Mouse (Mus musculus) CH12.LX (cell line): ENCODE measurements around the gene Neurog1. TPM values are rescaled to one million over a fixed set of nuclear protein-coding genes. Genes with fewer than 3 reads are reported as not detected.

Source experiments
- DNase-seq: peaks from one replicate; pipeline ENCODE4 v3.0.0-alpha.2; 2013; ENCODE audit errors: extremely low read depth
- H3K27ac ChIP-seq: 2 replicates; pipeline ENCODE4 v1.5.1; 2012; ENCODE audit warnings: low read depth, mild to moderate bottlenecking, control low read depth, moderate library complexity; ENCODE audit not compliant: insufficient read depth
- H3K27me3 ChIP-seq: replicated peaks from 2 replicates; pipeline ENCODE3; 2012; ENCODE audit warnings: inconsistent platforms
- H3K36me3 ChIP-seq, 2 experiments: replicated peaks in 1 of 2; 2 replicates each; pipeline versions ENCODE3 to v1.6.1; 2012; ENCODE audit warnings: inconsistent platforms in 1 of 2, low read length in 1 of 2, mild to moderate bottlenecking in 1 of 2, mixed read lengths in 1 of 2, moderate library complexity in 1 of 2; ENCODE audit not compliant: control insufficient read depth in 1 of 2, insufficient read depth in 1 of 2
- H3K4me1 ChIP-seq, 2 experiments: 2 replicates each; pipeline ENCODE4 v1.6.1; 2012; ENCODE audit warnings: inconsistent platforms in 1 of 2, moderate library complexity in 1 of 2; ENCODE audit not compliant: insufficient read depth in 2 of 2, control insufficient read depth in 1 of 2
- H3K4me2 ChIP-seq: 2 replicates; pipeline ENCODE4 v1.6.1; 2012; ENCODE audit warnings: low read depth, mild to moderate bottlenecking, control low read depth; ENCODE audit not compliant: poor library complexity, insufficient read depth, severe bottlenecking
- H3K4me3 ChIP-seq, 3 experiments: fragments of 150-350 bp in 1 of 3; sonication (generic) in 1 of 3; replicated peaks in 1 of 3; 2 replicates each; pipeline versions ENCODE3 to v1.5.1; 2011 to 2012; ENCODE audit warnings: low read depth in 2 of 3, low read length in 2 of 3, mild to moderate bottlenecking in 2 of 3, moderate library complexity in 2 of 3, control low read depth in 1 of 3, improper control_type of control experiment in 1 of 3, inconsistent platforms in 1 of 3, mixed read lengths in 1 of 3; ENCODE audit not compliant: poor library complexity in 1 of 3
- H3K79me2 ChIP-seq: replicated peaks from 2 replicates; pipeline ENCODE4 v1.6.1; 2012; ENCODE audit warnings: mild to moderate bottlenecking, moderate library complexity; ENCODE audit not compliant: control insufficient read depth, poor library complexity, insufficient read depth, severe bottlenecking; ENCODE audit errors: extremely low read depth
- H3K9ac ChIP-seq: 2 replicates; pipeline ENCODE4 v1.6.1; 2012; ENCODE audit warnings: low read depth, mild to moderate bottlenecking, control low read depth, moderate library complexity; ENCODE audit not compliant: insufficient read depth
- H3K9me3 ChIP-seq: replicated peaks from 2 replicates; pipeline ENCODE3; 2012; ENCODE audit warnings: low read length, inconsistent platforms, mixed read lengths
- BHLHE40 ChIP-seq: IDR thresholded peaks from 2 replicates; pipeline ENCODE4 v1.6.1; 2011; ENCODE audit warnings: mild to moderate bottlenecking, low read depth, low read length, improper control_type of control experiment
- CTCF ChIP-seq, 2 experiments: IDR thresholded peaks in 1 of 2; conservative IDR thresholded peaks in 1 of 2; 2 replicates each; pipeline ENCODE4 v1.5.1; 2011 to 2012; ENCODE audit warnings: low read depth in 2 of 2, low read length in 2 of 2, improper control_type of control experiment in 1 of 2, inconsistent platforms in 1 of 2, mild to moderate bottlenecking in 1 of 2, moderate library complexity in 1 of 2
- E2F4 ChIP-seq: IDR thresholded peaks from 2 replicates; pipeline ENCODE4 v1.6.1; 2011; ENCODE audit warnings: low read depth, low read length, improper control_type of control experiment; ENCODE audit not compliant: insufficient replicate concordance
- JUND ChIP-seq: conservative IDR thresholded peaks from 2 replicates; pipeline ENCODE4 v1.6.1; 2011; ENCODE audit warnings: low read depth, low read length, improper control_type of control experiment
- KAT2A ChIP-seq: IDR thresholded peaks from 2 replicates; pipeline ENCODE4 v1.6.1; 2012; ENCODE audit warnings: low read length, improper control_type of control experiment, inconsistent platforms; ENCODE audit not compliant: insufficient replicate concordance
- MAFK ChIP-seq: IDR thresholded peaks from 2 replicates; pipeline ENCODE4 v1.6.1; 2011; ENCODE audit warnings: low read length, improper control_type of control experiment; ENCODE audit not compliant: insufficient replicate concordance
- MAZ ChIP-seq: IDR thresholded peaks from 2 replicates; pipeline ENCODE4 v1.6.1; 2012; ENCODE audit warnings: low read depth, mild to moderate bottlenecking, inconsistent platforms, low read length, improper control_type of control experiment, moderate library complexity
- NELFE ChIP-seq: IDR thresholded peaks from 2 replicates; pipeline ENCODE4 v1.6.1; 2011; ENCODE audit warnings: low read depth, low read length, improper control_type of control experiment
- NRF1 ChIP-seq: IDR thresholded peaks from 2 replicates; pipeline ENCODE4 v1.6.1; 2014; ENCODE audit warnings: low read depth, mild to moderate bottlenecking, inconsistent platforms, low read length, improper control_type of control experiment, moderate library complexity
- RAD21 ChIP-seq: IDR thresholded peaks from 2 replicates; pipeline ENCODE4 v1.6.1; 2011; ENCODE audit warnings: low read depth, mild to moderate bottlenecking, low read length, improper control_type of control experiment, moderate library complexity
- SIN3A ChIP-seq: IDR thresholded peaks from 2 replicates; pipeline ENCODE4 v1.6.1; 2012; ENCODE audit warnings: low read length, improper control_type of control experiment, inconsistent platforms
- SMC3 ChIP-seq: IDR thresholded peaks from 2 replicates; pipeline ENCODE4 v1.6.1; 2011; ENCODE audit warnings: low read depth, low read length, improper control_type of control experiment
- TBP ChIP-seq: conservative IDR thresholded peaks from 2 replicates; pipeline ENCODE4 v1.6.1; 2011; ENCODE audit warnings: low read depth, low read length, improper control_type of control experiment
- TCF12 ChIP-seq: IDR thresholded peaks from 2 replicates; pipeline ENCODE4 v1.6.1; 2014; ENCODE audit warnings: low read depth, mild to moderate bottlenecking, inconsistent platforms, low read length, improper control_type of control experiment
- USF1 ChIP-seq: IDR thresholded peaks from 2 replicates; pipeline ENCODE4 v1.6.1; 2014; ENCODE audit warnings: low read depth, mild to moderate bottlenecking, inconsistent platforms, low read length, improper control_type of control experiment
- USF2 ChIP-seq: conservative IDR thresholded peaks from 2 replicates; pipeline ENCODE4 v1.6.1; 2011; ENCODE audit warnings: low read depth, low read length, improper control_type of control experiment
- ZC3H11A ChIP-seq: IDR thresholded peaks from 2 replicates; pipeline ENCODE4 v1.6.1; 2012; ENCODE audit warnings: low read depth, mild to moderate bottlenecking, inconsistent platforms, low read length, improper control_type of control experiment
- ZKSCAN1 ChIP-seq: IDR thresholded peaks from 2 replicates; pipeline ENCODE4 v1.6.1; 2012; ENCODE audit warnings: low read depth, inconsistent platforms, low read length, improper control_type of control experiment, borderline replicate concordance
- ZNF384 ChIP-seq: IDR thresholded peaks from 2 replicates; pipeline ENCODE4 v1.6.1; 2012; ENCODE audit warnings: low read depth, low read length, improper control_type of control experiment, inconsistent platforms
- dilution Hi-C: fragments of 300-500 bp; cut with MboI; formaldehyde crosslinking; loops from 2 replicates; pipeline ENCODE4 v1.14.3; 2020; ENCODE audit warnings: low sequenced_read_pairs; ENCODE audit not compliant: extremely low pct_unique_long_range_greater_than_20kb, extremely low pct_ligation_motif_present
- in situ Hi-C: fragments of 300-500 bp; cut with MboI; formaldehyde crosslinking; loops from 3 replicates; pipeline ENCODE4 v1.14.3; 2019; ENCODE audit warnings: low sequenced_read_pairs, low pct_ligation_motif_present, low pct_unique_long_range_greater_than_20kb, mixed read lengths
- polyA plus RNA-seq: library from polyadenylated mRNA; unstranded; fragments of >175 nt; gene quantifications from 2 replicates; pipeline ENCODE4 v1.2.1, GENCODE M21; 2012; ENCODE audit warnings: low read depth; ENCODE audit not compliant: insufficient read length
- total RNA-seq, 2 experiments: library from RNA; depleted of rRNA; stranded (reverse); fragments of 300-350 nt in 1 of 2; fragments of >200 nt in 1 of 2; gene quantifications; 2 replicates each; pipeline ENCODE4 v1.2.3; 2012 to 2014

The Neurog1 gene
- total and polyA plus RNA-seq, 3 experiments = not detected

DNA sequence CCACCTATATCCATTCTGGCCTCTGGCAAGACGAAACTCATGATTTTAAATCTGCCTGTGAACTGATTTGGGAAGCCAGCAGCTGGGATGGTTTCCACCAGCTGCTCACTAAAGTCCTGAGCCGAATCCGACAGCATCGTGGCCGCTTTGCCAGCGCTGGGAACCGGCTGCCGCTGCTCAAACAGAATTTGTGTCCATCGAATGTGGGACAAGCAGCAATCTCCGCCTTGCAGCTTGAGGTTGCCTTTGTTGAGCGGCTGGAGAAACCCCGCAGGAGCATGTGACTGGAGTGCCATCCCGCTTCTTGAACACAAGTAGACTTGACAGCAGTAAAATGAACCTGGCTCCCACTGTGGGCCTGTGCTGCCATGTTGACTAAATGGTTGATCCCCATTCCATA, 31.4 kb upstream of the Neurog1 start:
- no peak for DNase-seq
- Histone ChIP-seq H3K4me1 (peaks cover 3 to 4% of the 10 kb centered on the region in 2 experiments), H3K36me3 (no peaks in the 10 kb centered on the region), H3K9ac (no peak overlapping the region), H3K4me3 (no peak overlapping the region), H3K4me2 (no peak overlapping the region)
- dilution Hi-C loops = no loop called here
- TF ChIP-seq TBP (no peak), ZKSCAN1 (no peak), JUND (no peak), MAFK (no peak), MAZ (no peak), USF1 (no peak), SIN3A (no peak), USF2 (no peak), TCF12 (no peak), ZNF384 (no peak), BHLHE40 (no peak), CTCF (conservative IDR thresholded peaks at IDR 0.05 in 1 of 2, IDR thresholded peaks at IDR 0.05 in 1 of 2; ENCODE audit: low read depth in 2 of 2, low read length in 2 of 2) (no peak)
- TF ChIP-seq, all 38 proteins: peak for 0
- peaks cover 32% of the 10 kb centered on the region for H3K27me3 ChIP-seq
- no peaks in the 10 kb centered on the region for H3K79me2 ChIP-seq
- in situ Hi-C loops = loop anchor here (5.0 to 25.0 kb wide), 2 partner anchors 149 to 404 kb away; no protein-coding TSS in a partner anchor
- peaks cover 3% of the 10 kb centered on the region for H3K9me3 ChIP-seq
- no peak overlapping the region for H3K27ac ChIP-seq

DNA sequence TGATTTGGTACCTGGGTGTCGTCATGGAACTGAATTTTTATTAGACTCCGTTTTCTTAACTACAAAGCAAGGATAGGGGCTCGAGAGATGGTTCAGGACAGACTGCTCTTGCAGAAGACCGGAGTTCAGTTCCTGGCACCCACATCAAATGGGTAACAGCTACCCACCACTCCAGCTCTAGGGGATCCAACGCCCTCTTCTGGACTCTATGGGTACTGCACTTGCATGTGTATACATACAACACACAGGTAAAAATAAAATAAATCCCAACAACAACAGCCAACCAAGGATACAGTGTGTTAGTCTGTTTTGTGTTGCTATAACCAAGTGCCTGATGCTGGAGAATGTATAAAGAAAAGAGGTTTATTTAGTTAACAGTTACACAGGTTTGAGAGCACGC, 28.4 kb upstream of the Neurog1 start:
- Histone ChIP-seq H3K27ac (no peak overlapping the region), H3K79me2 (no peaks in the 10 kb centered on the region), H3K27me3 (peaks cover 35% of the 10 kb centered on the region), H3K9me3 (no peaks in the 10 kb centered on the region), H3K4me2 (no peak overlapping the region), H3K4me1 (peaks cover 3 to 4% of the 10 kb centered on the region in 2 experiments), H3K36me3 (no peaks in the 10 kb centered on the region), H3K9ac (no peak overlapping the region), H3K4me3 (no peak overlapping the region)
- dilution Hi-C loops (no loop called here), in situ Hi-C loops (loop anchor here (5.0 to 25.0 kb wide), 2 partner anchors 152 to 407 kb away; no protein-coding TSS in a partner anchor)
- no peak for DNase-seq
- no peak for TF ChIP-seq KAT2A
- peak; percentile 36 to 62 for TF ChIP-seq CTCF (conservative IDR thresholded peaks at IDR 0.05 in 1 of 2, IDR thresholded peaks at IDR 0.05 in 1 of 2; ENCODE audit: low read depth in 2 of 2, low read length in 2 of 2)

DNA sequence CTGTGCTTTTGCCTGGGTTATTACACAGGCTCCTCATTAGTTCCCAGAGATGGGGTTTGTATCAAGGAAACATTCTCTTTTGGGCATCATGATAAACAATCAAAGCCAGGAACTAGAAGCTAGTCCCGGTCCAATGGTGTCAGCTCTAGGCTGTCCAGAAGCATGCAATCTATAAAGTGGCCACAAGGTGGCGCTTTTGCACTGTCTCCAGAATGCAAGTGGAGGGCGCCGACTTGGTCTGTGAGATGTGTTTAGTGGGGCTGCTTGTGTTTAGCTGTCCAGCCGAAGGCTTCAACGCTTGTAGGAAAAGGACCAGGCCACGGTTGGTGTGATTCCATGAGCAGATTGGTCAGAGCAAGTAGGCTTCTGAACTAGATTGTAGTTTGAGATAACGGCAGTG, 27.5 kb upstream of the Neurog1 start:
- no peaks in the 10 kb centered on the region; a peak in 1 of 4 replicates for H3K4me1 ChIP-seq
- H3K9me3 ChIP-seq = peaks cover 2% of the 10 kb centered on the region
- dilution Hi-C loops (no loop called here), in situ Hi-C loops (loop anchor here (25.0 kb wide), 1 partner anchor 408 kb away; no protein-coding TSS in a partner anchor)
- H3K36me3 ChIP-seq = no peaks in the 10 kb centered on the region
- no peak overlapping the region for H3K4me2 ChIP-seq
- DNase-seq = peak; percentile 79
- no peak overlapping the region for H3K27ac ChIP-seq
- no peaks in the 10 kb centered on the region for H3K79me2 ChIP-seq
- TF ChIP-seq CTCF (conservative IDR thresholded peaks at IDR 0.05 in 1 of 2, IDR thresholded peaks at IDR 0.05 in 1 of 2; ENCODE audit: low read depth in 2 of 2, low read length in 2 of 2) (peak; percentile 77 to 96), NRF1 (no peak), ZC3H11A (peak; percentile 65), RAD21 (peak; percentile 95), E2F4 (no peak), SMC3 (peak; percentile 94), NELFE (peak; percentile 37; the same call in 1 of the 2 replicates)
- H3K27me3 ChIP-seq = peaks cover 38% of the 10 kb centered on the region
- no peak overlapping the region for H3K9ac ChIP-seq
- H3K4me3 ChIP-seq = no peak overlapping the region
